Mouse (Mus musculus): ENCODE results near the gene Rpl4. TPM values are rescaled to one million over a fixed set of nuclear protein-coding genes. Genes with fewer than 3 reads are reported as not detected.
"Not testable (repeated sequence)": the region's sequence is repeated elsewhere in the genome, so short reads cannot be mapped to it uniquely, and the experiment has no call there.

Rpl4 gene
- polyA plus RNA-seq, 1 experiment from 2014 or later, result 1,344 TPM

DNA sequence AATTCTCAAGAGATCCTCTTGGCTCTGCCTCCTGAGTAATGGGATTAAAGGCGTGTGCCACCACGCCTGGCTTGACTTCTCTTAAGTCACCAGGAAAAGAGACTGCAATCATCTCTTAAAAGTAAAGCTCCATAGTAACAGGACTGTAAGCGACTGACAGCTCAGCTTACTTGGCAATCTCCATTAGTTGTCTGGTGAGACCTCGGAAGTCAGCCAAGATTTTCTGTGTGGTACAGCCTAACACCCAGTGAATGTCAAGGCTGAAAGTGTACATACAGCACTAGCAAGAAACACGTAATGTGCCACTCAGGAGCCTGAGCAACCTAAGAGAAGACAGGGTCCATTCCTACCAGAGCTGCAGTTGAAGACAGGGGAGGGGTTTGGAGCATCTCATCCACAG is 12.7 kb upstream of the Rpl4 start:
- no peak overlapping the region for H3K4me3 ChIP-seq (ENCODE audit: low read depth, low read length)

DNA sequence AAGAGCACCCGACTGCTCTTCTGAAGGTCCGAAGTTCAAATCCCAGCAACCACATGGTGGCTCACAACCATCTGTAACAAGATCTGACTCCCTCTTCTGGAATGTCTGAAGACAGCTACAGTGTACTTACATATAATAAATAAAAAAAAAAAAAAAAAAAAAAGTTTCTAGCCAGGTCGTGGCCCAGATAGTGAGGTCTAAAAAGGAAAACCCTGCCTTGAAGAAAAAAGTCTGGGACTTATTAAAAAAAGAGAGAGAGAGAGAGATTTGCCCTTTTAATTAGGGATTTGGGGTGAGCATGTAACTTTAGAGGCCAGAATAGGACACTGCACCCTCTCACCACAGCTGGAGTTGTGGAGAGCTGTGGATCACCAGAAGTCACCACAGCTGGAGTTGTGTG is 3.2 kb upstream of the Rpl4 start:
- not testable (repeated sequence) for H3K4me3 ChIP-seq (ENCODE audit: low read depth, low read length); H3K27ac ChIP-seq (replicated peaks; ENCODE audit: low read depth, low read length); H3K9ac ChIP-seq (ENCODE audit: low read depth, low read length); H3K27me3 ChIP-seq (replicated peaks; ENCODE audit: control insufficient read depth, insufficient read depth, low read length); ATAC-seq (ENCODE audit: low read depth); H3K4me2 ChIP-seq (ENCODE audit: low read depth, low read length); H3K4me1 ChIP-seq (ENCODE audit: control insufficient read depth, insufficient read depth, low read length); H3K9me3 ChIP-seq (ENCODE audit: control insufficient read depth, low read length); DNase-seq (ENCODE audit: low spot score)
- WGBS, result 80% methylated on average over 3 of the region's 3 CpGs
- H3K36me3 ChIP-seq (ENCODE audit: control insufficient read depth, insufficient read depth, low read length), result peaks cover 16% of the 10 kb centered on the region

More for the DNA sequence above, 12.7 kb upstream of the Rpl4 start:
- Histone ChIP-seq H3K4me1 (ENCODE audit: control insufficient read depth, insufficient read depth, low read length) (no peaks in the 10 kb centered on the region), H3K9me3 (ENCODE audit: control insufficient read depth, low read length) (no peaks in the 10 kb centered on the region), H3K4me2 (ENCODE audit: low read depth, low read length) (no peak overlapping the region), H3K36me3 (ENCODE audit: control insufficient read depth, insufficient read depth, low read length) (peaks cover 82% of the 10 kb centered on the region), H3K9ac (ENCODE audit: low read depth, low read length) (no peak overlapping the region), H3K27ac (replicated peaks; ENCODE audit: low read depth, low read length) (no peak overlapping the region), H3K27me3 (replicated peaks; ENCODE audit: control insufficient read depth, insufficient read depth, low read length) (no peaks in the 10 kb centered on the region)
- ATAC-seq (ENCODE audit: low read depth) (no peak), DNase-seq (ENCODE audit: low spot score) (no peak)
- 88% methylated on average over 5 of the region's 5 CpGs for WGBS

DNA sequence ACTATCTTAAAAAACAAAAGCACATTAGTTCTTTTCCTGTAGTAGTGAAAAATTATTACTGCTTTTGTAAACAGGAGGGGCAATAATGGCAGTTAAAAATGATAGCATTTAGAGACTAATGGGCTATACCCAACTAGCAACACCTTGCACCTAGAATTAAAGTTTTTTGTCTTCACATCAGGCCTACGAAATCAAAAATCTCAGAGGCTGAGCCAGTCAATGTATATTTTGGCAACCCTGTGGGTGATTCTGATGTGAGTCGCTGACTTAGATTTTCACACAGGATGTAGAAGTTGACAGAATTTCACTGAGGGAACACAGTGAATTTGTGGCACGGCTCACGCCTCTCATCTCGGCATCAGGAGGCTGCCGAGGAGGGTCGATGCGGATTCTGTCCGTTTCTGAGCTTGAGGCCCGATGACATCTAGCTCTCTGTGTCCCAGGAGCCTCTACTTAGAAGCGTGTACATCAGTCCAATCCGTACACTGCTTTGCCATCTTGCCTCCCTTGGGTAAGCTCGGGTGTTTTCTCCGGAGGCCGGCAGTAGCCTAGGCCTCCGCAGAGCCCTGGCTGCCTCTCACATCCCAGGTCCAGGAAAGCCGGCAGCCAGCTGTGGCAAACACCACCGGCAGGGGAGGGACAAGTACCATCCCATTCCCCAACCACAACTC is 895 bp upstream of the Rpl4 start:
- H3K27me3 ChIP-seq (replicated peaks; ENCODE audit: control insufficient read depth, insufficient read depth, low read length), result no peaks in the 10 kb centered on the region
- 2% methylated on average over 18 of the region's 18 CpGs for WGBS
- peaks cover 31% of the 10 kb centered on the region for H3K36me3 ChIP-seq (ENCODE audit: control insufficient read depth, insufficient read depth, low read length)
- DNase-seq (ENCODE audit: low spot score), result no peak
- H3K4me3 ChIP-seq (ENCODE audit: low read depth, low read length), result peak overlapping the region; percentile 56
- no peaks in the 10 kb centered on the region for H3K9me3 ChIP-seq (ENCODE audit: control insufficient read depth, low read length)
- peak overlapping the region; percentile 76 for H3K9ac ChIP-seq (ENCODE audit: low read depth, low read length)
- peak overlapping the region; percentile 79 for H3K4me2 ChIP-seq (ENCODE audit: low read depth, low read length)
- peak overlapping the region; percentile 97 for H3K27ac ChIP-seq (replicated peaks; ENCODE audit: low read depth, low read length)
- peaks cover 11% of the 10 kb centered on the region; the same call in 1 of the 2 replicates for H3K4me1 ChIP-seq (ENCODE audit: control insufficient read depth, insufficient read depth, low read length)
- ATAC-seq (ENCODE audit: low read depth), result peak; percentile 65

DNA sequence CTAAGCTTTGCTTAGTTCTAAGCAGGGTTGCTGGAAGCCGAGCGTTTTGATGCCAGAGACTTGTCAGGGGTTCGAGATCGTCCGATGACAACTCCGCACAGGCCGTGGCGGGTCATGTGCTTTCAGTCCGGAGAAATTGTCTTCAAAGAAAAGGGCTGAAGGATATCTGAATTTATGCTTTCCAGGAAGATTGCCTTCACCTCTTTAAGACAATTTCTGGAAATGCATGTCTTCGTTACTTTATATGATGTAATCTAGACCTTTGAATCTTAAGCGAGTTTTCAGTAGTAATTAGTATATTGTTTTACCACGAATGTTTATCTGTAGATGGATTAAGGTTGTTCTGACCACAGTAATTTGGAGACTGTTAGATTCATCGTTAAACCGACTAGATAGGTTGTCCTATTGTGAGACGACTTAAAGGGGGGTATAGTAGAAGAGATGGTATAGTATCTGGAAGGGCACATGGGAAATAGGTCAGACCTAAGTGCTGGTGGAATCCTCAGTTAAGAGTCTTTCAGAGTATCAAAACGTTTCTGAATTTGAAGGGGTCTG is 568 bp downstream of the Rpl4 start:
- H3K9ac ChIP-seq (ENCODE audit: low read depth, low read length), result peak overlapping the region; percentile 76
- H3K27ac ChIP-seq (replicated peaks; ENCODE audit: low read depth, low read length), result peak overlapping the region; percentile 97
- DNase-seq (ENCODE audit: low spot score) (no peak), ATAC-seq (ENCODE audit: low read depth) (no peak)
- peak overlapping the region; percentile 56 for H3K4me3 ChIP-seq (ENCODE audit: low read depth, low read length)
- peak overlapping the region; percentile 92 for H3K4me2 ChIP-seq (ENCODE audit: low read depth, low read length)
- H3K4me1 ChIP-seq (ENCODE audit: control insufficient read depth, insufficient read depth, low read length), result peaks cover 11% of the 10 kb centered on the region; the same call in 1 of the 2 replicates
- H3K27me3 ChIP-seq (replicated peaks; ENCODE audit: control insufficient read depth, insufficient read depth, low read length), result no peaks in the 10 kb centered on the region
- under 1% methylated on average over 16 of the region's 16 CpGs for WGBS
- H3K36me3 ChIP-seq (ENCODE audit: control insufficient read depth, insufficient read depth, low read length), result peaks cover 42% of the 10 kb centered on the region
- H3K9me3 ChIP-seq (ENCODE audit: control insufficient read depth, low read length), result no peaks in the 10 kb centered on the region

DNA sequence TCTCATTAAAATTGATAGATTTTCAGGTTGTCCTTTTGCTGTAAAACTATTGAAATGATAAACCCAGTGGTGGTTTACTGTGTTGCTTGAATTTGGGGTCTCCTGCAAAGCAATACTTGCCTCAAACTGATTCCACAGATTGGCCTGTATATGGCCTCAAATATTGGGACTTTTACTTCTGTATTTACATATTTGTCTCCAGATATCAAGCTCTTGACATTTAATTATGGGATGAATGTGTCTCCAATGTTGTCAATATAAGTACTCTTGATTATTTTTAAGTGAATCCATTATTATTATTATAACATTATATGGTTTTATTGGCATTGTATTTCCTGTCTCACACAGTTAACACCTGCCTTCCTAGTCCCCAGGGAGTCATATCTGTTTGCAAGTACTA is 1.2 kb downstream of the Rpl4 start:
- Histone ChIP-seq H3K27me3 (replicated peaks; ENCODE audit: control insufficient read depth, insufficient read depth, low read length) (no peaks in the 10 kb centered on the region), H3K27ac (replicated peaks; ENCODE audit: low read depth, low read length) (no peak overlapping the region), H3K4me3 (ENCODE audit: low read depth, low read length) (peak overlapping the region; percentile 56), H3K4me2 (ENCODE audit: low read depth, low read length) (peak overlapping the region; percentile 92), H3K9ac (ENCODE audit: low read depth, low read length) (peak overlapping the region; percentile 76), H3K9me3 (ENCODE audit: control insufficient read depth, low read length) (no peaks in the 10 kb centered on the region), H3K4me1 (ENCODE audit: control insufficient read depth, insufficient read depth, low read length) (peaks cover 11% of the 10 kb centered on the region; the same call in 1 of the 2 replicates), H3K36me3 (ENCODE audit: control insufficient read depth, insufficient read depth, low read length) (peaks cover 43% of the 10 kb centered on the region)
- DNase-seq (ENCODE audit: low spot score), result no peak
- ATAC-seq (ENCODE audit: low read depth), result no peak

DNA sequence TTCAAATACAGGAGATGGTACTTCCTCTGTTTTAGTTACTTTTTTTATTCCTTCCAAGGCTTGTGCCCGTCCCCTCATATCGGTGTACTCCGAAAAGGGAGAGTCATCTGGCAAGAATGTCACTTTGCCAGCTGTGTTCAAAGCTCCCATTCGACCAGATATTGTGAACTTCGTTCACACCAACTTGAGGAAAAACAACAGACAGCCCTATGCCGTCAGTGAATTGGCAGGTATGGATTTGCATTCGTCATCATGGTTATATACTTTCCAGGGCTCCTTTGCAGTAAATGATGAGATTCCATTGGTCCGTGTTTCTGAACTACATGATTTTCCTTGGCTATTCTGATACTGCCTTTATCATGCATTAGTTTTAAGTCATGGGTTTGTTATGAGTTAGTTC is 1.6 kb downstream of the Rpl4 start:
- peak overlapping the region; percentile 92 for H3K4me2 ChIP-seq (ENCODE audit: low read depth, low read length)
- peak overlapping the region; percentile 76; the same call in 1 of the 2 replicates for H3K9ac ChIP-seq (ENCODE audit: low read depth, low read length)
- H3K4me1 ChIP-seq (ENCODE audit: control insufficient read depth, insufficient read depth, low read length), result peaks cover 12% of the 10 kb centered on the region; the same call in 1 of the 2 replicates
- ATAC-seq (ENCODE audit: low read depth) (no peak), DNase-seq (ENCODE audit: low spot score) (no peak)
- H3K4me3 ChIP-seq (ENCODE audit: low read depth, low read length), result peak overlapping the region; percentile 56
- H3K27me3 ChIP-seq (replicated peaks; ENCODE audit: control insufficient read depth, insufficient read depth, low read length), result no peaks in the 10 kb centered on the region
- H3K27ac ChIP-seq (replicated peaks; ENCODE audit: low read depth, low read length), result no peak overlapping the region
- peaks cover 43% of the 10 kb centered on the region for H3K36me3 ChIP-seq (ENCODE audit: control insufficient read depth, insufficient read depth, low read length)
- WGBS, result 66% methylated on average over 8 of the region's 8 CpGs
- H3K9me3 ChIP-seq (ENCODE audit: control insufficient read depth, low read length), result no peaks in the 10 kb centered on the region

DNA sequence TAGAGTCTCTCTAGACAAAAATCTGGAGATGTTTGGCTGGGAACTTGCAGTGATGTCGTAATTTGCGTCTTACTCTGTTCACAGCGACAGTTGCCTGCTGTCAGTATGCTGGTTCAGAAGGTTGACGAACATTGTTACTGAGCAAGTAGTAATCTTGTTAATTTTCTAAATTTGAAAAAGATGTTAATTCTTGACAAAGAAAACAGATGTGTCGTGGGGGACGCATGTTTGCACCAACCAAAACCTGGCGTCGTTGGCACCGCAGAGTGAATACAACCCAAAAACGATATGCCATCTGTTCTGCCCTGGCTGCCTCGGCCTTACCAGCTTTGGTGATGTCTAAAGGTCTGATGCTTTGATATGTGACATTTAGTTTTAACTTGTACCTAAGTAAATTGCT is 2.2 kb downstream of the Rpl4 start:
- no peak overlapping the region for H3K4me3 ChIP-seq (ENCODE audit: low read depth, low read length)
- no peak overlapping the region for H3K27ac ChIP-seq (replicated peaks; ENCODE audit: low read depth, low read length)
- no peaks in the 10 kb centered on the region for H3K9me3 ChIP-seq (ENCODE audit: control insufficient read depth, low read length)
- WGBS, result 86% methylated on average over 11 of the region's 11 CpGs
- no peak for DNase-seq (ENCODE audit: low spot score)
- H3K4me2 ChIP-seq (ENCODE audit: low read depth, low read length), result no peak overlapping the region
- no peaks in the 10 kb centered on the region for H3K27me3 ChIP-seq (replicated peaks; ENCODE audit: control insufficient read depth, insufficient read depth, low read length)
- ATAC-seq (ENCODE audit: low read depth), result no peak
- no peak overlapping the region for H3K9ac ChIP-seq (ENCODE audit: low read depth, low read length)
- H3K4me1 ChIP-seq (ENCODE audit: control insufficient read depth, insufficient read depth, low read length), result peaks cover 14% of the 10 kb centered on the region; the same call in 1 of the 2 replicates
- H3K36me3 ChIP-seq (ENCODE audit: control insufficient read depth, insufficient read depth, low read length), result peaks cover 44% of the 10 kb centered on the region

DNA sequence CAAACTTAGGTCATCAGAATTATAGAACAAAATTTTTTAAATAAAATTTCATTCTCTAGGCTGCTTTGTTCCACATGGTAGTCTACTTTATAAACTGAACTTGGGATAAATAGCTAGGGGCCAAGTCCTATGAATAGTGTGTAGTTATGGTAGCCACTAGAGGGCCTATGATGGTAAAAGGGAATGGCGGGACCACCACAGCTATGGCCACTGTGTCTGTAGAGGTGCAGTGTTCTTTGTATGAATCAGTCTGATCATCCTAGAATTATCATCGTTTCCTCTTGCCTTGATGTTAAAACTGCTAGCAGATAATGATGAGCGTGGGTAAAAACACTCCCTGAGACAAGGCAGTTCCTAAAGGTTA is 5.4 kb downstream of the Rpl4 start:
- Histone ChIP-seq H3K4me1 (ENCODE audit: control insufficient read depth, insufficient read depth, low read length) (peaks cover 10% of the 10 kb centered on the region; the same call in 1 of the 2 replicates), H3K27ac (replicated peaks; ENCODE audit: low read depth, low read length) (peak overlapping the region; percentile 82), H3K9ac (ENCODE audit: low read depth, low read length) (peak overlapping the region; percentile 64; the same call in 1 of the 2 replicates), H3K4me3 (ENCODE audit: low read depth, low read length) (peak overlapping the region; percentile 64), H3K4me2 (ENCODE audit: low read depth, low read length) (peak overlapping the region; percentile 55), H3K36me3 (ENCODE audit: control insufficient read depth, insufficient read depth, low read length) (peaks cover 66% of the 10 kb centered on the region), H3K27me3 (replicated peaks; ENCODE audit: control insufficient read depth, insufficient read depth, low read length) (no peaks in the 10 kb centered on the region), H3K9me3 (ENCODE audit: control insufficient read depth, low read length) (no peaks in the 10 kb centered on the region)
- peak; percentile 56 for DNase-seq (ENCODE audit: low spot score)
- 55% methylated on average over 3 of the region's 3 CpGs for WGBS
- peak; percentile 60 for ATAC-seq (ENCODE audit: low read depth)

All from embryonic facial prominence, embryonic 14.5 days (tissue).